Mouse (Mus musculus): ENCODE measurements around the gene Actrt3.

- TF ChIP-seq POLR2A (IDR thresholded peaks at IDR 0.05; ENCODE audit: borderline replicate concordance, insufficient read depth, low read length) (no peak), CTCF (IDR thresholded peaks at IDR 0.05; ENCODE audit: borderline replicate concordance, insufficient read depth, low read depth, low read length) (no peak)
These were observed 33.9 kb upstream of the Actrt3 start for GRCm38 (mm10) chr3:30633681-30634080.
